Mouse (Mus musculus) MEL (cell line): ENCODE data around the gene Tia1. TPM values are rescaled to one million over a fixed set of nuclear protein-coding genes. Genes with fewer than 3 reads are reported as not detected.
"Not testable (repeated sequence)": the region's sequence is repeated elsewhere in the genome, so short reads cannot be mapped to it uniquely, and the experiment has no call there.

ENCODE experiments used
- DNase-seq: peaks from one replicate; pipeline ENCODE4 v3.0.0; 2011; ENCODE audit warnings: low read depth, low spot score
- H3K27ac ChIP-seq: 2 replicates; pipeline ENCODE4 v1.5.1; 2012; ENCODE audit warnings: low read depth, mild to moderate bottlenecking, control low read depth, low read length, moderate library complexity; ENCODE audit not compliant: control insufficient read depth
- H3K27me3 ChIP-seq, 2 experiments: fragments of 150-350 bp in 1 of 2; sonication (generic) in 1 of 2; 2 replicates each; pipeline ENCODE4 v1.6.1; 2012; ENCODE audit warnings: low read length in 2 of 2, mild to moderate bottlenecking in 2 of 2, improper control_type of control experiment in 1 of 2, moderate library complexity in 1 of 2; ENCODE audit not compliant: insufficient read depth in 2 of 2, control insufficient read depth in 1 of 2
- H3K36me3 ChIP-seq, 2 experiments: 2 replicates each; pipeline ENCODE4 v1.6.1; 2012 to 2014; ENCODE audit warnings: low read length in 2 of 2, improper control_type of control experiment in 1 of 2, inconsistent platforms in 1 of 2, mild to moderate bottlenecking in 1 of 2; ENCODE audit not compliant: insufficient read depth in 2 of 2, control insufficient read depth in 1 of 2
- H3K4me1 ChIP-seq, 2 experiments: fragments of 150-350 bp in 1 of 2; sonication (generic) in 1 of 2; 2 replicates each; pipeline ENCODE4 v1.6.1; 2012; ENCODE audit warnings: low read length in 2 of 2, improper control_type of control experiment in 1 of 2, mild to moderate bottlenecking in 1 of 2; ENCODE audit not compliant: insufficient read depth in 2 of 2, control insufficient read depth in 1 of 2
- H3K4me3 ChIP-seq, 2 experiments: fragments of 150-350 bp in 1 of 2; sonication (generic) in 1 of 2; 2 replicates each; pipeline ENCODE4 v1.5.1; 2012; ENCODE audit warnings: low read depth in 2 of 2, low read length in 2 of 2, mild to moderate bottlenecking in 2 of 2, moderate library complexity in 2 of 2, control low read depth in 1 of 2, improper control_type of control experiment in 1 of 2; ENCODE audit not compliant: control insufficient read depth in 1 of 2, insufficient read depth in 1 of 2
- H3K79me2 ChIP-seq: 2 replicates; pipeline ENCODE4 v1.6.1; 2012; ENCODE audit warnings: mild to moderate bottlenecking, low read length, moderate library complexity; ENCODE audit not compliant: control insufficient read depth, poor library complexity, insufficient read depth
- H3K9ac ChIP-seq: 2 replicates; pipeline ENCODE4 v1.6.1; 2012; ENCODE audit warnings: low read depth, mild to moderate bottlenecking, control low read depth, low read length, moderate library complexity; ENCODE audit not compliant: control insufficient read depth, poor library complexity, severe bottlenecking
- H3K9me3 ChIP-seq: fragments of 150-350 bp; sonication (generic); replicated peaks from 2 replicates; pipeline ENCODE4 v1.6.1; 2012; ENCODE audit warnings: mild to moderate bottlenecking, low read length, improper control_type of control experiment, moderate library complexity; ENCODE audit not compliant: insufficient read depth
- BHLHE40 ChIP-seq: IDR thresholded peaks from 2 replicates; pipeline ENCODE4 v1.6.1; 2012; ENCODE audit warnings: low read depth, mild to moderate bottlenecking, inconsistent platforms, low read length, improper control_type of control experiment, borderline replicate concordance
- CHD2 ChIP-seq: IDR thresholded peaks from 2 replicates; pipeline ENCODE4 v1.6.1; 2011; ENCODE audit warnings: low read length, improper control_type of control experiment
- ELF1 ChIP-seq: IDR thresholded peaks from 2 replicates; pipeline ENCODE4 v1.6.1; 2014; ENCODE audit warnings: low read depth, mild to moderate bottlenecking, inconsistent platforms, low read length, improper control_type of control experiment, moderate library complexity
- EP300 ChIP-seq, 2 experiments: IDR thresholded peaks; 2 replicates each; pipeline ENCODE4 v1.6.1; 2011; ENCODE audit warnings: improper control_type of control experiment in 2 of 2, low read length in 2 of 2, low read depth in 1 of 2, mild to moderate bottlenecking in 1 of 2
- JUND ChIP-seq: IDR thresholded peaks from 2 replicates; pipeline ENCODE4 v1.6.1; 2011; ENCODE audit warnings: low read depth, mild to moderate bottlenecking, improper control_type of control experiment, low read length
- MAX ChIP-seq: IDR thresholded peaks from 2 replicates; pipeline ENCODE4 v1.6.1; 2011; ENCODE audit warnings: low read length, improper control_type of control experiment
- MYB ChIP-seq: IDR thresholded peaks from 2 replicates; pipeline ENCODE4 v1.6.1; 2011; ENCODE audit warnings: mild to moderate bottlenecking, low read depth, low read length, improper control_type of control experiment
- MYC ChIP-seq: IDR thresholded peaks from 2 replicates; pipeline ENCODE4 v1.6.1; 2011; ENCODE audit warnings: low read depth, mild to moderate bottlenecking, low read length, improper control_type of control experiment, moderate library complexity
- SMC3 ChIP-seq: IDR thresholded peaks from 2 replicates; pipeline ENCODE4 v1.6.1; 2011; ENCODE audit warnings: low read depth, low read length, improper control_type of control experiment
- TAL1 ChIP-seq: IDR thresholded peaks from 2 replicates; pipeline ENCODE4 v1.6.1; 2012; ENCODE audit warnings: mild to moderate bottlenecking, inconsistent platforms, low read length, moderate library complexity, mixed read lengths
- TCF12 ChIP-seq: IDR thresholded peaks from 2 replicates; pipeline ENCODE4 v1.6.1; 2014; ENCODE audit warnings: low read depth, mild to moderate bottlenecking, inconsistent platforms, low read length, improper control_type of control experiment, moderate library complexity
- UBTF ChIP-seq: IDR thresholded peaks from 2 replicates; pipeline ENCODE4 v1.6.1; 2012; ENCODE audit warnings: low read depth, mild to moderate bottlenecking, inconsistent platforms, low read length, improper control_type of control experiment, moderate library complexity, borderline replicate concordance; ENCODE audit not compliant: insufficient read depth
- USF2 ChIP-seq, 2 experiments: IDR thresholded peaks; 2 replicates each; pipeline ENCODE4 v1.6.1; 2011 to 2012; ENCODE audit warnings: improper control_type of control experiment in 2 of 2, low read length in 2 of 2, borderline replicate concordance in 1 of 2, inconsistent platforms in 1 of 2, low read depth in 1 of 2, mild to moderate bottlenecking in 1 of 2; ENCODE audit not compliant: insufficient read depth in 1 of 2
- ZC3H11A ChIP-seq: IDR thresholded peaks from 2 replicates; pipeline ENCODE4 v1.6.1; 2012; ENCODE audit warnings: low read depth, mild to moderate bottlenecking, inconsistent platforms, low read length, improper control_type of control experiment
- ZKSCAN1 ChIP-seq: IDR thresholded peaks from 2 replicates; pipeline ENCODE4 v1.6.1; 2012; ENCODE audit warnings: low read depth, mild to moderate bottlenecking, inconsistent platforms, low read length, improper control_type of control experiment, moderate library complexity
- ZNF384 ChIP-seq: IDR thresholded peaks from 2 replicates; pipeline ENCODE4 v1.6.1; 2012; ENCODE audit warnings: low read depth, mild to moderate bottlenecking, inconsistent platforms, low read length, improper control_type of control experiment
- polyA plus RNA-seq, 2 experiments: library from polyadenylated mRNA; stranded (reverse) in 1 of 2; unstranded in 1 of 2; fragments of >175 nt in 1 of 2; fragments of >200 nt in 1 of 2; gene quantifications; 2 replicates each; pipeline versions ENCODE4 v1.2.1 to v1.2.4; 2012; ENCODE audit warnings: low replicate concordance in 2 of 2, low read depth in 1 of 2; ENCODE audit not compliant: insufficient read length in 2 of 2, insufficient read depth in 1 of 2, missing spikeins in 1 of 2
- total RNA-seq: library from RNA; depleted of rRNA; stranded (reverse); fragments of 300-350 nt; gene quantifications from 2 replicates; pipeline ENCODE4 v1.2.3, GENCODE M21; 2012

Gene Tia1
- total and polyA plus RNA-seq, 3 experiments, result 21.5 to 25.3 TPM; not detected in 1

DNA sequence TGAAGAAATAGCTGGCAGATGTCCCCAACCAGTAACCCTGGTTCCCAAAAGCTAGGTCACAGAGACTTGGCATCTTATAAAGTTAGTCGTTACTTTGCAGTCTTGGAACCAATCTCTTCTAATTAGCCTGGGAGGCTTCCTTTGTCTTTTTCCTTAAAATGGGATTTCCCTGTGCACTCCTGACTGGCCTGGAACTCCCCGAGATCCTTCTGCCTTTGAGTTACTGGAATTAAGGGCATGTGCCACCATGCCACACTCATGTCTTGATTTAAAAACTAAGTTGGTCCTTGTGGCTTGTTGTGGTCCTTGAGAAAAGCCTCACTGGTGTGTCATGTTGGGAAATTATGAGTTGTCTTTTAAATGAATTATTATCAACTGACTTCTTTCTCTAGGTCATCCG is 25.7 kb upstream of the Tia1 start:
- no peak for DNase-seq
- no peak overlapping the region for H3K27ac ChIP-seq
- H3K4me1 ChIP-seq, result peaks cover 0 to 4% of the 10 kb centered on the region in 2 experiments; a peak in 1 of 4 replicates
- H3K9ac ChIP-seq, result no peak overlapping the region
- peaks cover 21% of the 10 kb centered on the region for H3K79me2 ChIP-seq
- no peak overlapping the region for H3K4me3 ChIP-seq
- H3K36me3 ChIP-seq, result peaks cover 4 to 11% of the 10 kb centered on the region in 2 experiments
- no peaks in the 10 kb centered on the region for H3K27me3 ChIP-seq
- H3K9me3 ChIP-seq, result no peaks in the 10 kb centered on the region
- no peak for TF ChIP-seq ELF1
- TF ChIP-seq UBTF, result no peak
- TF ChIP-seq ZC3H11A, result no peak
- TF ChIP-seq ZNF384, result no peak

DNA sequence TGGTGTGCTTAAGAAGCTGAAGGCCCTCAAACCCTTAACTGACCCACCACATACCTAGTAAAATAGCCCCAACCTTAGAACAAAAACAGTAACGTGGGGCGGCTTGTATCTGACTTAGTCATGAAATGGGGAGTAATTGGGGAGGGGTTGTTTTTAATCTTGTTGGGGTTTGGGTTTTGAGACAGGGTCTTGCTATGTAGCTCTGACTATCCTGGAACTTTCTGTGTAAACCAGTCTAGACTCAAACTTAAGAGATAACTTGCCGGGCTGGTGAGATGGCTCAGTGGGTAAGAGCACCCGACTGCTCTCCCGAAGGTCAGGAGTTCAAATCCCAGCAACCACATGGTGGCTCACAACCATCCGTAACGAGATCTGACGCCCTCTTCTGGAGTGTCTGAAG is 23.9 kb upstream of the Tia1 start:
- not testable (repeated sequence) for H3K36me3 ChIP-seq, H3K9me3 ChIP-seq, H3K27ac ChIP-seq, H3K27me3 ChIP-seq, DNase-seq, H3K79me2 ChIP-seq, H3K4me3 ChIP-seq, H3K9ac ChIP-seq
- peaks cover 1 to 11% of the 10 kb centered on the region in 2 experiments; a peak in 3 of 4 replicates for H3K4me1 ChIP-seq

DNA sequence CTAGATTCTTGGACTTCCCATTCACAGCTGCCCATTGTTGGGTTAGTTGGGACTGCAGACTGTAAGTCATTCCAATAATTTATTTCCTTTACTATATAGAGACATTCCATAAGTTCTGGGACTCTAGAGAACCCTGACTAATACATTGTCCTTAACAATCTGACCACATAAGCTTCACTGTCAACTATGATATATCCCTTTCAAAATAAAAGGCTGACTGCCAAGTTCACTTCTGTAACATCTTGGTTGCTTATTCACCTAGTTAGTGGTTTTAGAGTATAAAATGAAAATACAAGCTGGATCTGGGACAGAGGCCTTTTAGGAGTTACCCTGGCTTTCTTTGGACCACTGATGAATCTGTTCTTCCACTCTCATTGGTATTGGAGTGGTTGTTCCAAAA is 21.5 kb upstream of the Tia1 start:
- H3K27me3 ChIP-seq, result no peaks in the 10 kb centered on the region
- no peak overlapping the region for H3K4me3 ChIP-seq
- H3K4me1 ChIP-seq, result peaks cover 9 to 18% of the 10 kb centered on the region in 2 experiments
- no peak for DNase-seq
- H3K9me3 ChIP-seq, result no peaks in the 10 kb centered on the region
- no peak for TF ChIP-seq SMC3
- no peak for TF ChIP-seq BHLHE40
- H3K79me2 ChIP-seq, result no peaks in the 10 kb centered on the region; the same call in 1 of the 2 replicates
- peaks cover 7 to 19% of the 10 kb centered on the region in 2 experiments for H3K36me3 ChIP-seq
- no peak overlapping the region for H3K9ac ChIP-seq
- no peak overlapping the region for H3K27ac ChIP-seq

DNA sequence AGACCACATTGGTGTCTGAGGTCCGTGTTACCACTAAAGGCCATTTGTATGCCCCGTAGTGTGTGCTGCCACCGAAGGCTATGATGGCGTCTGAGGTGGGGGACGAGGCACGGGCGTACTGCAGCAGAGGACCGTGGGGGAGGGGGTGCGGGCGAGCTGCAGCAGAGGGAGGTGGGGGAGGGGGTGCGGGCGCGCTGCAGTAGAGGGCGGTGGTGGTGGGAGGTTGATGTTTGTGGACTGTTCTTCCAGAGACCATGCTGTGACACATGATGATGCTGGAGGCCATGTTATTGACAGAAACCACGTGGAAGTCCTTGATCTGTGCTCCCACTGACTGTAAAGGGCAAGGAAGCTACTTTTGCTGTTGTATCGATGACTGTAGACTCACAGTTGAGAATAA is 20.6 kb upstream of the Tia1 start:
- TF ChIP-seq TCF12, result no peak
- no peak for TF ChIP-seq ELF1
- no peak for TF ChIP-seq USF2 (IDR thresholded peaks at IDR 0.05; ENCODE audit: borderline replicate concordance in 1 of 2, insufficient read depth in 1 of 2, low read depth in 1 of 2, low read length in 2 of 2)
- no peak for TF ChIP-seq CHD2
- TF ChIP-seq SMC3, result no peak
- TF ChIP-seq MAX, result no peak
- no peak for TF ChIP-seq EP300 (IDR thresholded peaks at IDR 0.05; ENCODE audit: low read depth in 1 of 2, low read length in 2 of 2)
- no peak for TF ChIP-seq JUND
- no peak for TF ChIP-seq ZKSCAN1
- no peak for TF ChIP-seq TAL1
- no peak for TF ChIP-seq MYC
- no peak for TF ChIP-seq MYB
- TF ChIP-seq, all 39 proteins: peak for 0
- peak overlapping the region; percentile 12; the same call in 1 of the 2 replicates for H3K27ac ChIP-seq
- no peak overlapping the region for H3K4me3 ChIP-seq
- no peaks in the 10 kb centered on the region; the same call in 1 of the 2 replicates for H3K79me2 ChIP-seq
- peaks cover 2 to 19% of the 10 kb centered on the region in 2 experiments for H3K36me3 ChIP-seq
- H3K4me1 ChIP-seq, result peaks cover 9 to 18% of the 10 kb centered on the region in 2 experiments
- no peaks in the 10 kb centered on the region for H3K27me3 ChIP-seq
- H3K9ac ChIP-seq, result no peak overlapping the region
- no peaks in the 10 kb centered on the region for H3K9me3 ChIP-seq
- DNase-seq, result no peak
